In the genomic region with DNA sequence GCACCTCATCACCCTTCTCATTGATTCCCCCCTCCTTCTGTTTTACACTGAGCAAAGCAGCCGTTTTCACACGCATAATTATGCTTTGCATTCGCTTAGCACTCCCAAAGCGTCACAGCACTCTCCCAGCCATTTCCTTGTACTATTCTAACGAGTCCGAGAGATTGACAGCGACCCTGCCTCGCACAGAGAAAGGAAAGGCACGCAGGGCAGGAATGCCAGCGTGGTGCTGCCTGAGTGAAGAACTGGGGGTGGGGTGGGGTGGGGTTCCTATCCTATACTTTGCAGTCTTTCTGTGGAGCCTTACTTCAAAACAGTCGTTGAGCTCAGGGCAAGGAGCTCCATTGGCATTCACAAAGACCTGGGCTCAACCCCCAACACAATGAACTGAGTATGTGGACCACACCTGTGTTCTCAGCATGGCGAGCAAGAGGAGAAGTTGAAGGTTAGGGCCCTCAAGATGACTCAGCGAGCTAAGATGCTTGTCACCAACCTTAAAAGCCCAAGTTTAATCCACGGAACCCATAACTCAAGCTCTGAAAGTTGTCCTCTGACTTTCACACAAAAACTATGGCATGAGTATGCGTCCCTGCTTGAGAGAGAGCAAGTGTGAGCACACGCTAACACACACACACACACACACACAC, we compare ENCODE assay signal across 16 mouse cellular contexts. TPM values are rescaled to one million over a fixed set of nuclear protein-coding genes. Genes with fewer than 3 reads are reported as not detected.
DNase-seq lines count a peak whose midpoint lies in the region; ATAC-seq and TF ChIP-seq lines count a peak whose summit lies in the region.
"Had no signal": no experiment of that assay in that cellular context is flagged by ENCODE, and none has a peak within 500 bp of the region (broad histone marks: within the 10 kb centered on the region; RNA-seq: fewer than 3 reads in every experiment).

No protein-coding gene starts in this region.

- no peaks in the 10 kb centered on the region for H3K36me3 ChIP-seq in lung, embryonic 14.5 days (ENCODE audit: insufficient read depth)
- H3K36me3 ChIP-seq in E14TG2a.4 (ENCODE audit: insufficient read depth, low read length) (no peaks in the 10 kb centered on the region), ES-Bruce4 (ENCODE audit: control insufficient read depth, insufficient read depth, low read length, poor library complexity, severe bottlenecking) (no peaks in the 10 kb centered on the region)
- no peaks in the 10 kb centered on the region for H3K36me3 ChIP-seq in forebrain, embryonic 13.5 days (ENCODE audit: poor library complexity, severe bottlenecking)

- no peak for TF ChIP-seq POLR2A in ES-Bruce4 (IDR thresholded peaks at IDR 0.05; ENCODE audit: insufficient read depth, low read length)

- WGBS in lung, embryonic 14.5 days = 50% methylated on average over 16 of the region's 16 CpGs
- WGBS in forebrain, embryonic 13.5 days = 34% methylated on average over 16 of the region's 16 CpGs

- no peaks in the 10 kb centered on the region for H3K27me3 ChIP-seq in lung, embryonic 14.5 days (ENCODE audit: insufficient read depth, low read length)
- H3K27me3 ChIP-seq in E14TG2a.4 (ENCODE audit: insufficient read depth, low read length) = 0 out of 2 replicates have a peak, but pooled peaks cover 12% of the 10 kb centered on the region
- no peaks in the 10 kb centered on the region for H3K27me3 ChIP-seq in ES-Bruce4 (ENCODE audit: control insufficient read depth, insufficient read depth, low read length, poor library complexity, severe bottlenecking)
- no peaks in the 10 kb centered on the region for H3K27me3 ChIP-seq in forebrain, embryonic 13.5 days
- H3K27me3 ChIP-seq: CH12.LX had no signal

- ATAC-seq in lung, embryonic 14.5 days (ENCODE audit: insufficient read depth) = no peak
- peak; percentile 31 for ATAC-seq in forebrain, embryonic 13.5 days

- peaks cover 10% of the 10 kb centered on the region for H3K4me1 ChIP-seq in lung, embryonic 14.5 days (ENCODE audit: insufficient read depth)
- H3K4me1 ChIP-seq in E14TG2a.4 (replicated peaks; ENCODE audit: low read depth, low read length) (peaks cover 73% of the 10 kb centered on the region), ES-Bruce4 (ENCODE audit: control insufficient read depth, insufficient read depth, low read length) (peaks cover 8% of the 10 kb centered on the region)
- peaks cover 39% of the 10 kb centered on the region for H3K4me1 ChIP-seq in forebrain, embryonic 13.5 days
- H3K4me1 ChIP-seq: megakaryocyte, embryonic 14.5 days had no signal

- peak overlapping the region; percentile 74 for H3K27ac ChIP-seq in lung, embryonic 14.5 days (ENCODE audit: low read depth)
- H3K27ac ChIP-seq in ES-Bruce4 (ENCODE audit: insufficient read depth, low read length) = peak overlapping the region; percentile 80
- H3K27ac ChIP-seq in forebrain, embryonic 13.5 days = peak overlapping the region; percentile 7; the same call in 1 of the 2 replicates
- H3K27ac ChIP-seq: liver, embryonic 14.5 days had no signal

- H3K4me3 ChIP-seq in lung, embryonic 14.5 days (ENCODE audit: low read depth, low read length) = no peak overlapping the region
- H3K4me3 ChIP-seq in E14TG2a.4 (replicated peaks; ENCODE audit: low read length) (peak overlapping the region; percentile 23; the same call in 1 of the 2 replicates), ES-Bruce4 (ENCODE audit: low read depth, low read length) (no peak overlapping the region)
- H3K4me3 ChIP-seq in forebrain, embryonic 13.5 days = no peak overlapping the region
- H3K4me3 ChIP-seq: megakaryocyte, embryonic 14.5 days had no signal

- no peak overlapping the region for H3K9ac ChIP-seq in lung, embryonic 14.5 days
- no peak overlapping the region for H3K9ac ChIP-seq in ES-Bruce4 (ENCODE audit: low read depth, poor library complexity, severe bottlenecking)
- no peak overlapping the region for H3K9ac ChIP-seq in forebrain, embryonic 13.5 days
- H3K9ac ChIP-seq: liver, embryonic 14.5 days had no signal

- peak; percentile 84 for TF ChIP-seq EP300 in ES-Bruce4 (IDR thresholded peaks at IDR 0.05; ENCODE audit: insufficient read depth, low read depth, low read length)

- DNase-seq in lung, embryonic 14.5 days = no peak
- DNase-seq in lung, postnatal 25 days (ENCODE audit: low spot score) = no peak
- DNase-seq in thymus, postnatal 10 days (ENCODE audit: low spot score in 2 of 2) = no peak
- DNase-seq in cerebellum, postnatal 14 days = no peak
- DNase-seq: adrenal gland, postnatal 14 days; cerebellum, postnatal 10 days; gastrocnemius, postnatal 10 days; heart, postnatal 36 days; right cerebral cortex, postnatal 14 days had no signal

- H3K4me2 ChIP-seq in lung, embryonic 14.5 days = no peak overlapping the region
- peak overlapping the region; percentile 14 for H3K4me2 ChIP-seq in forebrain, embryonic 13.5 days
- H3K4me2 ChIP-seq: heart, embryonic 11.5 days had no signal

- no peaks in the 10 kb centered on the region for H3K9me3 ChIP-seq in lung, embryonic 14.5 days (ENCODE audit: low read depth, low read length)
- H3K9me3 ChIP-seq in E14TG2a.4 (ENCODE audit: low read length) (no peaks in the 10 kb centered on the region; the same call in 1 of the 2 replicates), ES-Bruce4 (replicated peaks; ENCODE audit: control insufficient read depth, insufficient read depth, low read length, poor library complexity, severe bottlenecking) (no peaks in the 10 kb centered on the region)
- no peaks in the 10 kb centered on the region for H3K9me3 ChIP-seq in forebrain, embryonic 13.5 days (replicated peaks)
- H3K9me3 ChIP-seq: megakaryocyte, embryonic 14.5 days had no signal

- no peak for TF ChIP-seq CTCF in lung, embryonic 14.5 days (IDR thresholded peaks at IDR 0.05; ENCODE audit: low read depth)
- TF ChIP-seq CTCF in E14TG2a.4 (conservative IDR thresholded peaks at IDR 0.05; ENCODE audit: low read length) (no peak), ES-Bruce4 (IDR thresholded peaks at IDR 0.05; ENCODE audit: low read depth, low read length) (no peak)

RNA-seq across cellular contexts. Expression of gene Mycn, which starts 32.0 kb away (rescaled TPM):
- 64.2 and 70.7 TPM in 2 replicates for polyA plus RNA-seq in lung, embryonic 14.5 days (2014; fragmentation: Nextera tagmentation; extraction: Ambion mirVana)
- 75.0 and 78.6 TPM in 2 replicates for polyA plus RNA-seq in ES-Bruce4 (2011; ENCODE audit: insufficient read depth, insufficient read length, low read depth, missing spikeins)
- polyA plus RNA-seq in forebrain, embryonic 13.5 days (2015; fragmentation: Nextera tagmentation; extraction: Ambion mirVana) = 110 and 114 TPM in 2 replicates

Comparison
In these comparisons a context has a peak if more than half of its experiments do, and no peak if none do; other contexts are left out.
1. H3K27ac ChIP-seq: peak in every context shown above with its lines; median percentile 80 in ES-Bruce4; 74 in lung, embryonic 14.5 days; 7 in forebrain, embryonic 13.5 days.